Mouse (Mus musculus) heart, adult 11 months (tissue): ENCODE results near the gene Cfap58.

Source experiments
- DNase-seq: peaks from one replicate; pipeline ENCODE4 v3.0.0; 2022

Gene Cfap58

GRCm38 (mm10) chr19:47918016-47918415 is 19.5 kb upstream of the Cfap58 start:
- DNase-seq: peak; percentile 91

DNA sequence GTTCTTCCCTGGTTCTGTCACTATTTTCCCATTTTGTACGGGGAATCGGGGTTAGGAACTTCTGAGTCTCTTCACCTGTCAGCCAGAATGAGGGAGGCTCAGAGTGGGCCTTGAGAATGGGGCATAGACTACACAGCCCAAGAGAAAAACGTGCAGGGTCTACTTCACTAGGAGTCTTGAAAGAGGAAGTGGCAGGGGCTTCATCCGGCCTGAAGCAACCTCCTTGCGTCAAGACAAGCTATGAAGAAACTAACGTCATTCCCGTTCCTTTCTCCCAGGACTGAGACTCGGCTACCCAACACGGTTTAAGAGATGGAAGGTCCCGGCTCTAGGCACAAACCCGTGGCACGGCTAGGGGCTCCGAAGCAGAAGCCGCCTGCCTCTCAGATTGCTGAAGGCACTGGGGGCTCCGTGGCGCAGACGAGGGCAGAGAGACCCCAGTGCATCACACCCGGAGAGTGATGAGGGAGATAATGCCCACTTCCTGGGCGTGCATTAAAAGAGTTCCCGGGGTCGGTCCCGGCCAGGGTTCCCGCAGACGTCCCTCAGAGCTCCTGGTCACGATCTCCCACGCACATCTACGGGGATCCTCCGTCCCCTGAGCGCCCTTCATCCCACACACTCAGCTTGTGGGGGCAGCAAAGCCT is 18.9 kb upstream of the Cfap58 start:
- no peak for DNase-seq

GRCm38 (mm10) chr19:47919126-47919965 is 18.1 kb upstream of the Cfap58 start, which contains the start of the genes Cfap43 and Itprip:
Gene Cfap43, minus strand, starts transcription at chr19:47919287.
Gene Itprip, minus strand, starts transcription at chr19:47919299.
- peak; percentile 99 for DNase-seq

GRCm38 (mm10) chr19:47919966-47920375 is 17.5 kb upstream of the Cfap58 start:
- peak; percentile 96 for DNase-seq

GRCm38 (mm10) chr19:47925819-47926218 is 11.7 kb upstream of the Cfap58 start:
- DNase-seq: peak; percentile 87

GRCm38 (mm10) chr19:47927032-47927431 is 10.4 kb upstream of the Cfap58 start:
- DNase-seq: no peak

- DNase-seq: no peak
Observed at GRCm38 (mm10) chr19:47929043-47929442, 8.4 kb upstream of the Cfap58 start.

GRCm38 (mm10) chr19:47931982-47932638 is 5.4 kb upstream of the Cfap58 start:
- peak; percentile 90 for DNase-seq

GRCm38 (mm10) chr19:47934146-47934545 is 3.3 kb upstream of the Cfap58 start:
- DNase-seq: peak; percentile 76

DNA sequence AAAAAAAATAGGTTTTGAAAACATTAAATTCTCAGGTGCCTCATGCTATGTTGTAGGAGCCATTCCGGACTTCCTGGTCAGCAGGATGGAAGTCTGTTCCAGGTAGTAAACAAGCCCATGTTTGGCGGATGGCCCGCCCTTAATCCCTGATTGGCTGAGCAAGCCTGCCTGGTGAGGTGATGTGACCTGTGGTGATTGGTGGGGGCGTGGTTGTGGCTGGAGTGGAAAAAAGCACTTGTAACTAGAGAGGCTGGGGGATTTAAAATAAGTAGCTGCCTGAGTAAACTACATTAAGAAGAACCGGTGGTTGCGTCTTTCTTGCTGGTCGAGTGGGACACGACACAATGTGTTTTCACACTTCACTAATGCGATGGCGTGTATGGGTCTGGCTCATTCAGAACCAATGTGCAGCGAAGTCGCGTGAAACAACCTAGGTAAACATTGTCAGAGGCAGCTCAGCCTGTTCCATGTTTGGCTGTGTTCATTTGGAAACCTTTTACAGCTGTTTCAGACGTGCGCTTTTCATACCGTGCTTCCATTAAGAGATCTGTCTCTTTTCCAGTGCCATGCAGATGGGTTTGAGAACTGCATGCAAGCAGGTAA is 2.7 kb upstream of the Cfap58 start:
- DNase-seq: peak; percentile 70

DNA sequence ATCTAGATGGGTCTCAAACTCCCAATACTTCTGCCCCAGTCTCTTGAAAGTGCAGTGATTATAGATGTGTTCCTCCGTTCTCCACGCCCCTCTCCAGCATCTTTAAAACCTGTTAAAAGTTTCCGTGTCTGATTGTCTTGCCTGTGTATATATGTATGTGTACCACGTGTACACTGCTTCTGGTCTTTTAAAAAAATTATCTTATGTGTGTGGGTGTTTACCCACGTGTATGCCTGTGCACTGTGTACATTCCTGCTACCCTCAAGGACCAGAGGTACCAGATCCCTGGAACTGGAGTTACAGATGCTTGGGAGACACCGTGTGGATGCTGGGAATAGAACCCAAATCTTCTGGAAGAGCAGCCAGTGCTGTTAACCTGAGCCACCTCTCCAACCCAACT is 1.9 kb upstream of the Cfap58 start:
- DNase-seq: no peak

DNA sequence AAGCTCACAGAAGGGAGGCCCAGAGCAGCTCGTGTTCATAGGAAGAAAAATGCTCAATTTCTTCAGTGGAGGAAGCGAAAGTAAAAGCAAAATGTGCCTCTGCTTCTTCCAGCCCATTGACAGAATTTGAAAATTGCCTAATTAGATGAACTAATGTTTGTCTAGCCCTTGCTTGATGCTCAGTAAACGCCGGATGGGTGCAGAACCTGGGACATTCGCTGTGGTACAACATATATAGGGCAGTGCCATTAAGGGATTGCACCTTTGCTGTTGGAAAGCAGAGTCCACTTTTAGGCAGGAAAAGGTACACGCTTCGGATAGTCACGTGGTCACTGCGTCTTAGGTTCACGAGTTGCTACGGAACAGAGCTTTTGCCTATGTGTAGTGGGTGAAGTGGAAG is 985 bp upstream of the Cfap58 start:
- no peak for DNase-seq

DNA sequence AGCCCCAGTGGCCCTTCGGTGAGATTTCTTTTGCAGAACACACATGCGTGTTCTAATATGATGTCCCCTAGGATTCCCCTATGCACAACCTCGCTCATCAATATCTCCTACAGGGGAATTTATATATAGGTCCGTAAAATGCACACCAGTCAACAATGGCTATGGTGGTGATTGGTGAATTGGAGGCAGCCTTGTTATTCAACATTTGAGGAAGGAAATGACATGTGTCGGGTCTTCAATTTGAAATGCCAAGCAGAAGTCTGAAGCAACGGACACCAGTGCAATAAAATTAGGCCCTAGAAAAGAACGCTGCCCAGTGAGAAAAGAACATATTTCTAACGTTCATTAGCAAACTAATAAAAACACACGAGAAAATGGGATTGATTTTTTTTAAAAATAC is 537 bp upstream of the Cfap58 start:
- peak; percentile 70 for DNase-seq

- DNase-seq: peak; percentile 10
Observed at GRCm38 (mm10) chr19:47939361-47939760, 1.9 kb downstream of the Cfap58 start.

GRCm38 (mm10) chr19:47946821-47947465 is 9.5 kb downstream of the Cfap58 start:
- peak; percentile 61 for DNase-seq

GRCm38 (mm10) chr19:47950946-47951345 is 13.5 kb downstream of the Cfap58 start:
- peak; percentile 63 for DNase-seq

GRCm38 (mm10) chr19:47953169-47953568 is 15.7 kb downstream of the Cfap58 start:
- no peak for DNase-seq

GRCm38 (mm10) chr19:47958181-47958580 is 20.7 kb downstream of the Cfap58 start:
- peak; percentile 35 for DNase-seq

- peak; percentile 48 for DNase-seq
Observed at GRCm38 (mm10) chr19:47968993-47969659, 31.7 kb downstream of the Cfap58 start.

GRCm38 (mm10) chr19:47971066-47971465 is 33.6 kb downstream of the Cfap58 start:
- DNase-seq: peak; percentile 52

DNA sequence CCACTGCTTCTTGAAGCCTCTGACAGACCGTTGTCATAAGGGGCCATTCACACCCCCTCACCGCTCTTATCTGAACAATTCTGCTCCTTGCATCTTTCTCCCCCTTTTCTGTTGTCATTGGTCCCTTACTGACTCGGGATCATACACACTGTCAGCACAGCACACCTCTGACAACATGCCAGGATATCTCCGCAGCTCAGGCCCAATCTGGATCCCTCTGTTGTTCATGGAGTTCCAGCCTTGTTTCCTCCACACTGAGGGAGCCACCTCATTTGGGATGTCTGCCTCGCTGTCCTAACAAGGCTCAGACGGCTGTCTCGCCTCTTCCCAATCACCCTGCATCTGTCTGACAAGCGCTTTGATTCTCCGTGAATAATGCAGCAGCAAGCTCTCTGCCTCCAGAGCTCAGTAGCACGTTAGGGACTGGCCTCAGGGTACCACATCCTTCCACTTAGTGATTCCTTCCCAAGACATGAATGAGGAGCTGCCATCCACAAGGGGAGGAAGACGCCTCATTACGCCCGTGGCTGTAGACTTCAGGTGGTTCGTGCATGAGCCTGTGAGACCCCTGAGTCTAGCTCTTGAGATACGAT is 40.7 kb downstream of the Cfap58 start:
- DNase-seq: peak; percentile 34

DNA sequence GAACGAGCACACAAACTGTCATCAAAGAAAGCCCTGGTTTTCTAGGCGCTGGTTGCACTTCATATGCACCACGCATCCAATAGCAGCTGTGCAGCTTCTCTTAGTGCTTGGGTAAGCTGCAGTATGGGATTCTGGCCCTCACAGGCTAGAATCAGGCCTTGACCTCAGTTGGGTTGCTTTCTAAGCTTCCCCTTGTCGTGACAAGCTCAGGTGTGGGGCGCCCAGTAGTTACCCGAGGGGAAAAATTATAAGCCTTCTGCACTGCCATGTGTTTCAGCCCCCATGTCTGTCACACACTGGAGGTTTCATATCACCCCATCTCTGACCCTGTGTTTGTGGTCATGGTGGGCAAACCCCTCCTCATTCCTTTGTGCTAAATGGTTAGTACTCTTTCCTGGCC is 42.0 kb downstream of the Cfap58 start:
- DNase-seq: peak; percentile 51
